Mouse (Mus musculus): Measurements from ENCODE around the gene Osbpl8. TPM values are rescaled to one million over a fixed set of nuclear protein-coding genes. Genes with fewer than 3 reads are reported as not detected.

Osbpl8 gene
- total and polyA plus RNA-seq, 3 experiments, result 12.9 to 26.4 (median 23.4) TPM

DNA sequence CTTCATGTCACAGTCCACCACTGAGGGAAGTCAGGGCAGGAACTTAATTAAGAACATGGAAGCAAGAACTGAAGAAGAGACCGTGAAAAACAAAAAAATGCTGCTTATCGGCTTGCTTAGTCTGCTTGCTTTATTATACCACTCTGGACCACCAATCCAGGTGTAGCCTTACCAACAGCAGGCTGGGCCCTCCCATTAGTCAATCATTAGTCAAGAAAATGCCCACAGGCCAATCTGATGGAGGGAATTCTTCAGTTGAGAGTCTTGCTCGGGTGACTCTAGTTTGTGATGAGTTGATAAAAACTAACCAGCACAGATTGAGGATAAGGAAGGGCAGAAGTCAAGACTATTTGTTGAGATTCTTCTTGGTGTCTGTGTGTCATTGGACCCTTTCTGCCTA lies 93.7 kb downstream of the Osbpl8 start:
- Histone ChIP-seq H3K27me3 (replicated peaks) (no peaks in the 10 kb centered on the region), H3K4me2 (ENCODE audit: insufficient read depth, low read depth, poor library complexity, severe bottlenecking) (no peak overlapping the region), H3K4me3 (replicated peaks in 1 of 3; ENCODE audit: low read depth in 2 of 3, low read length in 2 of 3, poor library complexity in 1 of 3) (no peak overlapping the region), H3K9me3 (replicated peaks; ENCODE audit: low read length) (no peaks in the 10 kb centered on the region), H3K9ac (ENCODE audit: insufficient read depth, low read depth) (no peak overlapping the region), H3K27ac (ENCODE audit: insufficient read depth, low read depth) (no peak overlapping the region), H3K4me1 (ENCODE audit: control insufficient read depth in 1 of 2, insufficient read depth in 2 of 2) (no peaks in the 10 kb centered on the region), H3K36me3 (replicated peaks in 1 of 2; ENCODE audit: control insufficient read depth in 1 of 2, insufficient read depth in 1 of 2, low read length in 1 of 2) (peaks cover 8 to 32% of the 10 kb centered on the region in 2 experiments), H3K79me2 (replicated peaks; ENCODE audit: control insufficient read depth, extremely low read depth, insufficient read depth, poor library complexity, severe bottlenecking) (no peaks in the 10 kb centered on the region; the same call in 1 of the 2 replicates)
- in situ Hi-C loops (cut with MboI; ENCODE audit: low pct_ligation_motif_present, low pct_unique_long_range_greater_than_20kb, low sequenced_read_pairs) (no loop called here), dilution Hi-C loops (cut with MboI; ENCODE audit: extremely low pct_ligation_motif_present, extremely low pct_unique_long_range_greater_than_20kb, low sequenced_read_pairs) (no loop called here)
- DNase-seq (ENCODE audit: extremely low read depth), result no peak
- TF ChIP-seq CTCF (conservative IDR thresholded peaks at IDR 0.05 in 1 of 2, IDR thresholded peaks at IDR 0.05 in 1 of 2; ENCODE audit: low read depth in 2 of 2, low read length in 2 of 2), result no peak
- no peak for TF ChIP-seq SIN3A (IDR thresholded peaks at IDR 0.05; ENCODE audit: low read length)
- no peak for TF ChIP-seq MAZ (IDR thresholded peaks at IDR 0.05; ENCODE audit: low read depth, low read length)
- no peak for TF ChIP-seq JUN (IDR thresholded peaks at IDR 0.05; ENCODE audit: insufficient read depth, low read depth, low read length)
- TF ChIP-seq CHD2 (IDR thresholded peaks at IDR 0.05; ENCODE audit: low read length), result no peak
- TF ChIP-seq RCOR1 (conservative IDR thresholded peaks at IDR 0.05; ENCODE audit: low read depth, low read length), result no peak
- no peak for TF ChIP-seq MXI1 (IDR thresholded peaks at IDR 0.05; ENCODE audit: low read depth, low read length)
- no peak for TF ChIP-seq UBTF (IDR thresholded peaks at IDR 0.05; ENCODE audit: low read depth, low read length)
- no peak for TF ChIP-seq MAFK (IDR thresholded peaks at IDR 0.05; ENCODE audit: insufficient replicate concordance, low read length)
- no peak for TF ChIP-seq ZKSCAN1 (IDR thresholded peaks at IDR 0.05; ENCODE audit: borderline replicate concordance, low read depth, low read length)
- TF ChIP-seq USF2 (conservative IDR thresholded peaks at IDR 0.05; ENCODE audit: low read depth, low read length), result no peak
- TF ChIP-seq MYC (IDR thresholded peaks at IDR 0.05; ENCODE audit: low read depth, low read length), result no peak
- TF ChIP-seq IRF4 (IDR thresholded peaks at IDR 0.05; ENCODE audit: low read depth, low read length), result no peak
- TF ChIP-seq NELFE (IDR thresholded peaks at IDR 0.05; ENCODE audit: low read depth, low read length), result no peak
- TF ChIP-seq ZNF384 (IDR thresholded peaks at IDR 0.05; ENCODE audit: low read depth, low read length), result no peak
- TF ChIP-seq JUND (conservative IDR thresholded peaks at IDR 0.05; ENCODE audit: low read depth, low read length), result no peak
- no peak for TF ChIP-seq GABPA (IDR thresholded peaks at IDR 0.05; ENCODE audit: insufficient replicate concordance, low read depth, low read length)
- no peak for TF ChIP-seq ZMIZ1 (IDR thresholded peaks at IDR 0.05; ENCODE audit: low read depth, low read length)
- no peak for TF ChIP-seq ETS1 (conservative IDR thresholded peaks at IDR 0.05; ENCODE audit: low read depth, low read length)

DNA sequence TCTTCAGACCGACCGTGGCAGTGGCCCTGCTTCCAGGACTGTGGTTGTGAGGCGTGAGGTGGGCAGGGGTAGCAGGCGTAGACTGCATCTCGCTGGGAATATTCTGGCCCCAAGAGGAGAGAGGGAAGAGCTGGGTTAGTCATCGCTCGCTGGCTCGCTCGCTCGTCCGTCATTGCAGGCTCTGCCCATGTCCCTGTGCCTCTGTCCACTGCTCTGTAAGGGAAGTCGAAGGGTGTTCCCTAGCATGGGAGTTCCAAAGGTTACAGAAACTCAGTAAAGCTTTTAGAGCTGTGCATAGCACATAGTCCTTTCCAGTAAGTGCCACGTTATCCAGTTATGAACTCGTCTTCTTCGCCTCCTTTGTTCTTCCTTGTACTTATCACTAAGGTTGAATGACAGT lies 107.1 kb downstream of the Osbpl8 start:
- no peak for TF ChIP-seq SIN3A (IDR thresholded peaks at IDR 0.05; ENCODE audit: low read length)
- no peak for TF ChIP-seq E2F4 (IDR thresholded peaks at IDR 0.05; ENCODE audit: insufficient replicate concordance, low read depth, low read length)
- no peak for TF ChIP-seq USF1 (IDR thresholded peaks at IDR 0.05; ENCODE audit: low read depth, low read length)
- TF ChIP-seq ELF1 (IDR thresholded peaks at IDR 0.05; ENCODE audit: low read depth, low read length), result no peak
- no peak for TF ChIP-seq ZKSCAN1 (IDR thresholded peaks at IDR 0.05; ENCODE audit: borderline replicate concordance, low read depth, low read length)
- no peak for TF ChIP-seq PAX5 (IDR thresholded peaks at IDR 0.05; ENCODE audit: low read length)
- TF ChIP-seq GABPA (IDR thresholded peaks at IDR 0.05; ENCODE audit: insufficient replicate concordance, low read depth, low read length), result no peak
- TF ChIP-seq MYC (IDR thresholded peaks at IDR 0.05; ENCODE audit: low read depth, low read length), result no peak
- no peak for TF ChIP-seq BHLHE40 (IDR thresholded peaks at IDR 0.05; ENCODE audit: low read depth, low read length)
- no peak for TF ChIP-seq MEF2A (IDR thresholded peaks at IDR 0.05; ENCODE audit: borderline replicate concordance, low read depth, low read length)
- TF ChIP-seq RCOR1 (conservative IDR thresholded peaks at IDR 0.05; ENCODE audit: low read depth, low read length), result no peak
- TF ChIP-seq MAZ (IDR thresholded peaks at IDR 0.05; ENCODE audit: low read depth, low read length), result no peak
- TF ChIP-seq ZNF384 (IDR thresholded peaks at IDR 0.05; ENCODE audit: low read depth, low read length), result no peak
- H3K9me3 ChIP-seq (replicated peaks; ENCODE audit: low read length), result no peaks in the 10 kb centered on the region
- no peaks in the 10 kb centered on the region for H3K27me3 ChIP-seq (replicated peaks)
- H3K9ac ChIP-seq (ENCODE audit: insufficient read depth, low read depth), result no peak overlapping the region
- dilution Hi-C loops (cut with MboI; ENCODE audit: extremely low pct_ligation_motif_present, extremely low pct_unique_long_range_greater_than_20kb, low sequenced_read_pairs), result no loop called here
- H3K4me3 ChIP-seq (replicated peaks in 1 of 3; ENCODE audit: low read depth in 2 of 3, low read length in 2 of 3, poor library complexity in 1 of 3), result no peak overlapping the region
- no peak for DNase-seq (ENCODE audit: extremely low read depth)
- H3K4me2 ChIP-seq (ENCODE audit: insufficient read depth, low read depth, poor library complexity, severe bottlenecking), result no peak overlapping the region
- H3K36me3 ChIP-seq (replicated peaks in 1 of 2; ENCODE audit: control insufficient read depth in 1 of 2, insufficient read depth in 1 of 2, low read length in 1 of 2), result peaks cover 59 to 83% of the 10 kb centered on the region in 2 experiments
- no peak overlapping the region for H3K27ac ChIP-seq (ENCODE audit: insufficient read depth, low read depth)
- H3K79me2 ChIP-seq (replicated peaks; ENCODE audit: control insufficient read depth, extremely low read depth, insufficient read depth, poor library complexity, severe bottlenecking), result no peaks in the 10 kb centered on the region
- H3K4me1 ChIP-seq (ENCODE audit: control insufficient read depth in 1 of 2, insufficient read depth in 2 of 2), result no peaks in the 10 kb centered on the region
- in situ Hi-C loops (cut with MboI; ENCODE audit: low pct_ligation_motif_present, low pct_unique_long_range_greater_than_20kb, low sequenced_read_pairs), result no loop called here

Measured in CH12.LX (cell line).